Comparison of ENCODE assay signal across 13 mouse cellular contexts in the genomic region with DNA sequence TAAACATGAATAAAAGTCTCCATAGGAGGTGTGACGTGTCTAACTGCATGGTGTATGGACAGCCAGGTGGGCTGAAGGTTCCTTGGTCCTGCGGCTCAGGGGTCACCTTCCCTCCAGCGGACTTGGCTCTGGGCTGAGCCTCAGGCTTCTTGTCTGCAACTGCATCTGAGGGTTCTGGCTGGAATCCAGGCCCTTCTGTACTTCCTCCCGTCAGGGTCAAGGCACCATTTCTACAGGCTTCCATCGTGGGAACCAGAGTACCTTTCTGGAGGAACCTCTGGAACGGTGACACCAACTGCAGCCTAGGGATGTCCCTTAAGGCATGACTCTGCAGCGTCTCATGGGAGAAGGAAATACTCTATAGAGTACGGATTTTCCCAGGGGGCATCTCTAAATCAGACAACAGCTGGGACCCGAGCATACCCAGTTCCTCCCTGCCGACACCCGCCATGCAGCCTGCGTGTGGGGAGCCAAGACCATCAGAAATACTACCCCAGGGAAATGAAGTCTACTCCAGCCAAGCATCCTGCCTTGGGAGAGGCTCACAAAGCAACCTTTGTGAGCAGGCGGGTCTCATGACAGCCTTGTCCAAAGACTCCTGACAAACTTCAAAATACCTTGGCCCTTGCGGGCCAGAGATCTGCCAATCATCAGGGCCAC. TPM values are rescaled to one million over a fixed set of nuclear protein-coding genes. Genes with fewer than 3 reads are reported as not detected.
A peak's percentile ranks its signal among the peaks of the same experiment; 100 is the strongest.
DNase-seq lines count a peak whose midpoint lies in the region; ATAC-seq and TF ChIP-seq lines count a peak whose summit lies in the region.
"Had no signal": no experiment of that assay in that cellular context is flagged by ENCODE, and none has a peak within 500 bp of the region (broad histone marks: within the 10 kb centered on the region; RNA-seq: fewer than 3 reads in every experiment).

No protein-coding gene starts in this region.

- peaks cover 43% of the 10 kb centered on the region for H3K36me3 ChIP-seq in forebrain, embryonic 10.5 days (replicated peaks)
- H3K36me3 ChIP-seq in forebrain, postnatal 0 days (ENCODE audit: insufficient read depth), result no peaks in the 10 kb centered on the region
- H3K36me3 ChIP-seq in limb, embryonic 15.5 days, result no peaks in the 10 kb centered on the region
- peaks cover 22% of the 10 kb centered on the region for H3K36me3 ChIP-seq in limb, embryonic 10.5 days
- no peaks in the 10 kb centered on the region for H3K36me3 ChIP-seq in embryonic facial prominence, embryonic 15.5 days

- no peak overlapping the region for H3K4me2 ChIP-seq in forebrain, postnatal 0 days (ENCODE audit: low read depth)
- no peak overlapping the region for H3K4me2 ChIP-seq in limb, embryonic 15.5 days
- H3K4me2 ChIP-seq in embryonic facial prominence, embryonic 15.5 days (replicated peaks), result no peak overlapping the region
- H3K4me2 ChIP-seq: midbrain, embryonic 11.5 days had no signal

- no peak overlapping the region for H3K9ac ChIP-seq in forebrain, postnatal 0 days
- H3K9ac ChIP-seq in limb, embryonic 15.5 days, result no peak overlapping the region
- H3K9ac ChIP-seq in embryonic facial prominence, embryonic 15.5 days, result no peak overlapping the region
- H3K9ac ChIP-seq: liver, embryonic 14.5 days had no signal

- ATAC-seq in forebrain, postnatal 0 days, result no peak
- no peak for ATAC-seq in limb, embryonic 15.5 days (ENCODE audit: insufficient number of reproducible peaks, low FRiP score, low TSS enrichment, low read depth)
- ATAC-seq in embryonic facial prominence, embryonic 15.5 days (ENCODE audit: insufficient number of reproducible peaks, low FRiP score, low TSS enrichment, low read depth), result no peak
- no peak for ATAC-seq in megakaryocyte progenitor cell, adult 5-6 weeks (replicated peaks; ENCODE audit: poor library complexity)
- ATAC-seq: intestine, embryonic 16.5 days had no signal

- TF ChIP-seq CTCF in forebrain, postnatal 0 days (IDR thresholded peaks at IDR 0.05; ENCODE audit: low read depth), result no peak

- no peaks in the 10 kb centered on the region; the same call in 1 of the 2 replicates for H3K9me3 ChIP-seq in forebrain, embryonic 10.5 days
- H3K9me3 ChIP-seq in forebrain, postnatal 0 days (ENCODE audit: low read length), result no peaks in the 10 kb centered on the region
- H3K9me3 ChIP-seq in limb, embryonic 15.5 days, result no peaks in the 10 kb centered on the region
- no peaks in the 10 kb centered on the region for H3K9me3 ChIP-seq in limb, embryonic 10.5 days (replicated peaks)
- no peaks in the 10 kb centered on the region for H3K9me3 ChIP-seq in embryonic facial prominence, embryonic 15.5 days (replicated peaks)

- no peak for DNase-seq in forebrain, embryonic 10.5 days (ENCODE audit: extremely low spot score, low spot score)
- DNase-seq in forebrain, postnatal 0 days, result no peak
- no peak for DNase-seq in limb, embryonic 10.5 days (ENCODE audit: low spot score)
- peak; percentile 41 for DNase-seq in kidney, postnatal 14 days
- no peak for DNase-seq in gastrocnemius, postnatal 25 days
- DNase-seq: retina, postnatal 1 day; thymus, adult 2 months had no signal

- no peaks in the 10 kb centered on the region for H3K27me3 ChIP-seq in forebrain, embryonic 10.5 days (ENCODE audit: poor library complexity, severe bottlenecking)
- H3K27me3 ChIP-seq in forebrain, postnatal 0 days (ENCODE audit: insufficient read depth, low read length), result no peaks in the 10 kb centered on the region
- no peaks in the 10 kb centered on the region for H3K27me3 ChIP-seq in limb, embryonic 15.5 days
- H3K27me3 ChIP-seq in limb, embryonic 10.5 days (ENCODE audit: low read depth, poor library complexity, severe bottlenecking), result no peaks in the 10 kb centered on the region
- no peaks in the 10 kb centered on the region for H3K27me3 ChIP-seq in embryonic facial prominence, embryonic 15.5 days

- no peak overlapping the region for H3K4me3 ChIP-seq in forebrain, embryonic 10.5 days
- H3K4me3 ChIP-seq in forebrain, postnatal 0 days (ENCODE audit: low read depth, low read length), result no peak overlapping the region
- H3K4me3 ChIP-seq in limb, embryonic 15.5 days, result no peak overlapping the region
- H3K4me3 ChIP-seq in limb, embryonic 10.5 days, result no peak overlapping the region
- H3K4me3 ChIP-seq in embryonic facial prominence, embryonic 15.5 days (replicated peaks), result no peak overlapping the region

- 89% methylated on average over 14 of the region's 14 CpGs for WGBS in forebrain, embryonic 10.5 days
- WGBS in forebrain, postnatal 0 days, result 43% methylated on average over 14 of the region's 14 CpGs
- 56% methylated on average over 14 of the region's 14 CpGs for WGBS in limb, embryonic 15.5 days
- WGBS in limb, embryonic 10.5 days, result 91% methylated on average over 14 of the region's 14 CpGs
- 56% methylated on average over 14 of the region's 14 CpGs for WGBS in embryonic facial prominence, embryonic 15.5 days

- H3K27ac ChIP-seq in forebrain, embryonic 10.5 days, result peak overlapping the region; percentile 15; the same call in 1 of the 2 replicates
- no peak overlapping the region for H3K27ac ChIP-seq in forebrain, postnatal 0 days (ENCODE audit: low read depth, low read length)
- 0 out of 2 replicates have a peak overlapping the region, but pooled peaks have one; percentile 3 for H3K27ac ChIP-seq in limb, embryonic 15.5 days
- H3K27ac ChIP-seq in limb, embryonic 10.5 days, result no peak overlapping the region
- peak overlapping the region; percentile 34 for H3K27ac ChIP-seq in embryonic facial prominence, embryonic 15.5 days (replicated peaks)
- H3K27ac ChIP-seq: liver, embryonic 14.5 days had no signal

- 0 out of 2 replicates have a peak, but pooled peaks cover 2% of the 10 kb centered on the region for H3K4me1 ChIP-seq in forebrain, embryonic 10.5 days
- H3K4me1 ChIP-seq in forebrain, postnatal 0 days (ENCODE audit: insufficient read depth), result no peaks in the 10 kb centered on the region
- peaks cover 21% of the 10 kb centered on the region for H3K4me1 ChIP-seq in limb, embryonic 15.5 days
- peaks cover 12% of the 10 kb centered on the region; the same call in 1 of the 2 replicates for H3K4me1 ChIP-seq in limb, embryonic 10.5 days
- H3K4me1 ChIP-seq in embryonic facial prominence, embryonic 15.5 days, result peaks cover 24% of the 10 kb centered on the region

RNA-seq across cellular contexts. Expression of gene Slc7a1, which starts 15.7 kb away (rescaled TPM):
- polyA plus RNA-seq in forebrain, embryonic 10.5 days (2016; fragmentation: Nextera tagmentation; extraction: Ambion mirVana), result 17.4 and 17.6 TPM in 2 replicates
- 31.9 and 52.2 TPM in 2 replicates for total RNA-seq in forebrain, postnatal 0 days (2014; rRNA removed)
- polyA plus RNA-seq in forebrain, postnatal 0 days (2015; fragmentation: Nextera tagmentation; extraction: Ambion mirVana), result 28.0 and 44.0 TPM in 2 replicates
- 22.7 and 23.6 TPM in 2 replicates for polyA plus RNA-seq in limb, embryonic 15.5 days (2015; fragmentation: Nextera tagmentation; extraction: Ambion mirVana)
- polyA plus RNA-seq in limb, embryonic 10.5 days (2016; fragmentation: Nextera tagmentation; extraction: Ambion mirVana), result 13.2 and 17.8 TPM in 2 replicates
- 19.1 and 20.1 TPM in 2 replicates for polyA plus RNA-seq in embryonic facial prominence, embryonic 15.5 days (2015; fragmentation: Nextera tagmentation; extraction: Ambion mirVana)
- total RNA-seq in gastrocnemius, postnatal 25 days (2021), result 1 to 10 TPM; 2.9 to 3.1 TPM
- total RNA-seq in megakaryocyte progenitor cell, adult 5-6 weeks (2015), result 36.0 and 37.7 TPM in 2 replicates
- total RNA-seq in megakaryocyte progenitor cell, adult 5-6 weeks (2017), result 14.9 and 15.3 TPM in 2 replicates

Comparison
In these comparisons a context has a peak if more than half of its experiments do, and no peak if none do; other contexts are left out.
1. H3K27ac ChIP-seq: peak in forebrain, embryonic 10.5 days (single experiment), limb, embryonic 15.5 days (single experiment) and embryonic facial prominence, embryonic 15.5 days (single experiment); none in forebrain, postnatal 0 days (single experiment) and limb, embryonic 10.5 days (single experiment).